Mouse (Mus musculus) neutrophil, adult 5-6 weeks (primary cell): ENCODE measurements at regions not wholly inside any gene's neighbourhood (a gene's known extent, or its start where the extent isn't known, plus 50 kb on each side); places are given as distances from the start of the nearest gene placed in this dataset.

Source experiments
- ATAC-seq: fragments of 151-379, 151-347 bp; 2 replicates; pipeline ENCODE4 v1.8.0; 2017; ENCODE audit warnings: mild to moderate bottlenecking, moderate TSS enrichment; ENCODE audit not compliant: insufficient number of reproducible peaks, poor library complexity, low FRiP score, severe bottlenecking; ENCODE audit errors: extremely low read depth

DNA sequence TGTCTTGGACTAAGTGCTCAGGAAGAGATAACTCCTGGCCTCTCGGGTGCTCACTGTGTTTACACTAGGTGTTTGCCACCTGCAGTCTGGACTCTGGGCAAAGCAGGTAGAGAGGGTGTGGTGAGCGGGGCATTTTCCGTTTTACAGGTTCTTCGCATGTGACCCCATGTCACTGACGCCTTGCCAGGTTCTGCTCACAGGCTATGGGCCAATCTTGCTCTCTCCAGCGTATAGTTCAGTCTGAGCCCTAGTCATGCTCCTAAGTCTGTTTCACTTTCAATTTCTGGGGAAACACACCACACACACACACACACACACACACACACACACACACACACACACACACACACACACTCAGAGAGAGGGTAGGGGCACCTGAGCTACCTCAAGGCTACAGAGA, 112.4 kb upstream of the Parp11 start:
- ATAC-seq: no peak; the same call in 1 of the 2 replicates

DNA sequence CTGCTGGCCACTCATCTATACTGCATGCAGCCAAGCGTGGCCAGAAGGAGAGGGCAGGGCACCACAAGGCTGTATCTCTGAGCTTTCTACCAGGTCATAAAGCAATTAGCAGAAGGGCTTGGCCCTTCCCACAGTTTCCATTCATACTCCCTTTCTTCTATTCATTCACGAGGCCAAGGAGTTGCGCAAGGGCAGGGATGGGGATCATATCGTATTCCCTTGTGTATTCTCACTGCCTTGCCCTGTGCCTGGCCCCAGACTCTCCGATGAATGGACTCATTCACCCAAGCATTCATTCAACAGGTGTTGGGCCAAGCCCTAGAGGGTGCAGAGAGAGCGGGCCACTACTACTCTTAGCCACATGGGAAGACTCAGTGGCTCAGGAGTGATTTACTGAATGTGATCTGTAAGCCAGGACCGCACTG, 111.2 kb upstream of the Parp11 start:
- no peak for ATAC-seq

DNA sequence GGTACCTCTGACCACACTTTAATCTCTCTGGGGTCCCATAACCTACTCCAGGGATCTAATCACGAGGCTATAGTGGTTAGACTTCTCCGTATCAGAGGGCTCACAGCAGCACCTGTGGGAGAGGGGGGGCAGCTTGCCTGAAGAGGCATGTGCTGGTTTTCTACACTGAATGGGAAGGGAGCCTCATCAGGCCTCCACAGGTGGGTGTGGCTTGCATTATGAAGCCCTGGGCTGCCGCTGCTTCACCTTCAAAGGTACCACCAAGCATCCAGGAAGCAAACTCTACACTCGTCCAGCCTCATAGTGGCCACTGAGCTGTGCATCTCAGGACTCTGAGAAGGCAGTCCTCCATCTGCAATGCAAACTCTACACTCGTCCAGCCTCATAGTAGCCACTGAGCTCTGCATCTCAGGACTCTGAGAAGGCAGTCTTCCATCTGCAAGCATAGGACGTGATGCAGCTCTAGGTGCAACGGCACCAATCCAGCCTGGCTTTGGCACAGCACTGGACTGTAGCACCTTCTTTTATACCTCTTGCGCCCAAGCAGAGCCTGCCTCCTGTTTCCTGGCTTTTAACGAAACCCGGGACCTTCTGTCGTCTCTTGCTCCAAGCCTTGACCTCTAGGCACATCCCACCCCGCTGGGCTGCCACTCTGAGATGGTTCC, 110.5 kb upstream of the Parp11 start:
- no peak for ATAC-seq

DNA sequence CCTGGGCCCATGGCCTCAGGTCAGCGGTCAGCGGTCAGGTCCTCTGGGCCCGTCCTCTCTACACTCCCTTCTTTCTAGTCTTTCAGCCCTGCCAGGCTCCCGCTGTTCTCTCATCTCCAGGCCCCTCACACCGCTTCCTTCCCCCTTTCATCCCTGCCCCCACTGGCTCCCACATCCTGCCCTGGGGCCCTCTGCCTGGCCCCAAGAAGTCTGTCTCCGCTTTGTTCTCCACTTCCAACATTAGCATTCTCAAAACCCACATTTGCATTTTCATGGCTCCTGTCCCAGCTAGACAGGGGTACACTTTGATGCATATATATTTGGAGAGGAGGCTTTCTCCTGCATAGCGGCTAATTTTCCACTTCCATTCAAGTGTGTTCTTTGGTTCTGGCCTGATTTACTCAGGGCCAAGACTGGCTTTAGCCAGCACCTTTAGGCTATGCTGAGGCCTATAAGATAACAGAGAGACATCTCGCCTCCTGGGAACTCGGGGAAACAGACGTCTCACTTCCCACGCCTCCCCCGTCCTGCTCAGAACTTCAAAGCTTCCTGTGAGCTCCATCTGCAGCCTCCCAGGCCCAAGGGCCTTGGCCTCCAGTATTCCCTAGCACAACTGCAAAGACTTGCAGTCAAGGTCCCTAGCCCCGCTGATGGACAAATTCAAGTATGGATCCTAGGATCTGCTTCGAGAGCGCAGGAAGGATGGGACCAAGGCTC, 109.8 kb upstream of the Parp11 start:
- no peak for ATAC-seq

DNA sequence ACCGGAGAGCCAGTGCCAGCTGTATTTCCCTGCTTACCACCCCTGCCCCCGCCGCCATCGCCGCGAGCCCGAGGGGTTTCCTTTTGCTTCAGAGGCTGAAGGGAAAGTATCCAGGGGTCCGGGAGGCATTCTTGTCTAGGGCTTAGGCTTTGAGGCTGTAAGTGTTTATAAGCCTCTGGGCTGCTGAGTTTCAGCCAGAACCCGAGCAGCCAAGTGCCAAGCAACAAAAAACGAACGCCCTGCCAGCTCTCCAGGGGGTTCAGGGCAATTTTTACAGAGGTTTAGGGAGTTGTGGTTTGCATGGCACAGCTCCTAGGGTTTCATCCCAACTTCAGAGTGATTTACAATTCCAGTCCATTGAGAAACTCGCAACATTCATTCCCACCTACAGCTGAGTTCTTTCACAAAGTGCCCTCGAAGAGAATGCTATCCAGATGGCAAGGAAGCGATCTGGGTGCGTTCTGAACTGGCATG, 109.2 kb upstream of the Parp11 start:
- ATAC-seq: no peak

DNA sequence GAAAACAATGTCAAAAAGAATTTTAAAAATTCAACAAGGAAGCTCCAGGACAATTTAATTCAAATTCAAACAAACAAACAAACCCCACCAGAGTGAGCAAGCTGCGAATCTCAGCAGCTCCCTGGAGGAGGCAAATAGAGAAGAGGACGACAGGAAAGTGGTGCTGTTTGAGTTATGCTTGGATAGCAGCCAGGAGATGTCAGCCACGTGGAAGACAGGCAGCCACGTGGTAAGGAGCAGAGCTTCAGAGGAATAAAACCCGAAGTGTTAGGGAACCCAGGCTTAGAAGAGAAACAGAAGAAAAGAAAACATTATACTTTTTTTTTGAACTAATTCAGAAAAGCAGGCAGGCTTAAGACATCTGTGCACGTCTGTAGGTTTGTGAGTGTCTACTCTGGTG, 108.2 kb upstream of the Parp11 start:
- ATAC-seq: no peak

DNA sequence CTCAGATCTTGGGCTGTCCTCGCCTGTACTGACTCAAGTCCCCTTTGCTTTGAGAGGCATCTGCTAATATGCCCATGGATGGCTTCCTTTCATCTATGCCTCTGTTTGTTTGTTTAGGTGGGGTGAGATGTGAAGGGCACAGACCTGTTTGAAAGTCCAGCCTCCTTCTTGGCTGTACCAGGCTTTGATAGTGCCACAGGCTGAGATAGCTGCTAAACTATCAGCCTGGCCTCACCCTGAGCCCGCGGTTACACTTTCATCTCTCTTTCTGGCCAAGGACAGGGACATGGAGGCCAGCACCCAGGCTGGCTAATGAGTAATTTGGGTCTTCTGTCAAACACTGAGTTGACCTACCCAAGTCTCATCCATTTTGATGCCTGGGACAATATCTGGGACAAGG, 105.0 kb upstream of the Parp11 start:
- ATAC-seq: no peak

DNA sequence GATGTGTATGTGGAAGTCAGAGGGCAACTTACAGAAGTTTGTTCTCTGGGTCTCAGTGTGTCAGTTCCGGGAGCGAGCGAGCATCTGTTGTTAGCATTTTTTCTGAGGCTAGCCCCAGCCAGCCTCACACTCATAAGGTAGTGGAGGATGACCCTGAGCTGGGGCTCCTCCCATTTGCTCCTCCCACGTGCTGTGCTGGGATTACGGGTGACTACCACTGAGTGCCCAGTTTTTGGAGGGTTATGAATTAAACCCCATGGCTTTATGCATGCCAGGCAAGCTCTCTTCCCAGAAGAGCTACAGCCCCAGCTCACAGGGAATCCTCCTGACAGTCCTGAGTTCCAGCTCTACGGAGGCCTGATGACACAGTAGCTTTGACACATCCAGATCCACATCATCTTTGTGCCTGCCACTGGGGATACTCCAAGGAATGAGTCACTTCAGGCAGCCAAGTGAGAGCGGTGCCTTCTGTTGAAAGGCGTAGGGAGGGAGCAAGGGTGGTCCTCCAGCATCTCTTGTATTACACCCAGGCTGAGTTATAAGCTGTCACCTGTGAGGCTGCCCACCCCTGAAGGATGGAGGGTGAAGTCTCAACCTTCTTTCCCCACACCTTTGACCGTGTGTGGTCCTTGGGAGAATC, 97.8 kb upstream of the Parp11 start:
- no peak for ATAC-seq

DNA sequence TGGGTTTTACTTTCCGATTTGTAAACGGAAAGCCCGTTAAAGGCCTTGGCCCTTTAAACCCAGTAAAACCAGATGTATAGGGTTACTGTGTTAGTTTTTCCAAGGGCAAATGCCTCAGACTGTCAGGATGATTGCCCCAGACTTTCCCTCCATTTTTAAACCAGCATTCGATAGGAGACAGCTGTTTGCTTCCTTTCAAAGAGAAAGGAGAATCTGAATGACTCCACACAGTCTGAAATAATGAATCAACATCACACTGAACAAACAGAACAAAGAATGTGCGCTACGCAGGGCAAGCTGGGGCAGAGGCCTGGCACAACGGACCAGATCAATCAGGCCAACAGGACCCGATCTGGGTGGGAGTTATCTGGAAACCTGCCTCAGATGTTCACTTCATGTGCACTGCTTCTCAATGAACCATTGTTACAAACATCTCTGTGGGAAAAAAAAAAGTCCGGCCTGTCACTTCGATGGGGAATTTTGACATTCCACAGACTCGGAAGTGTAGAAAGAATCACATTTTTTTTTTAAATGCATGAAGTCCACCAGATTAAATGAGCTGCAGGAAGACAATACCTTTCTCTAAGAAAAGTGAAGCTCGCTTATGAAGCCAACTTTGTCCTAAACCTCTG, 97.0 kb upstream of the Parp11 start:
- no peak for ATAC-seq

DNA sequence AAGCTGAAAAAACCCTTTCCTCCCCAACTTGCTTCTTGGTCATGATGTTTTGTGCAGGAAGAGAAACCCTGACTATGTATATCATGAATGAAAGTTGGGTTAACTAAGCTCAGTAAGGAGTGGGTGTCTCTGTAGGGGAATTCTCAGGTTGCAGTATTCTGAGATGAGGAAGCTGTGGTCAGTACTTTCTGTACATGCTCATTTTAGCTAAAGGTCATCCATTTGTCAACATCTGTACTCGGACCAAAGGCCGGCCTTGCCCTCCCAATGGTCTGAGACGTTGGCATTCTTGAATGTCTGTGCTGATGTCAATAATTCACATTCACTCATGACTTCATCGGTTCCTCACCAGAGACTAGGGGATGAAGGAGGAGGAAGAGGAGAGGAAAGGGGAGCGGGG, 94.9 kb upstream of the Parp11 start:
- no peak for ATAC-seq

DNA sequence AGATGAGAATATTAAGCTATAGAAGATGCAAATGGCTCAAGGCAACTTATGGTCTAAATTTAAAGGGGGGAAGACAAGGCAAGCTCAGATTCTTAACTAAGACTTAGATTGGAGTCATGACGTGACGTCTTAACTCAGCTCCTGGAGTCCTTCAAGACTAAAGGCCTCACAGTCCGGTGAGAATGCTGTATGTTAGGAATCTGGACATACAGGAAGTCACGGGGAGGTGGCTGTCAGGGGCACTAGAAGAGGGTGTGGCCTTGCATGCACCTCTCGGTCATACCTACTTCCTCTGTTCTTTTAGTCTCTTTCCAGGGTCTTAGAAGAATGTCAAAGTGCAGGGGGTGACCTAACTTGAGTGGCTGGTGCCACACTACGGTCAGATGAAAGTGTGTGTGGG, 91.5 kb upstream of the Parp11 start:
- ATAC-seq: no peak

DNA sequence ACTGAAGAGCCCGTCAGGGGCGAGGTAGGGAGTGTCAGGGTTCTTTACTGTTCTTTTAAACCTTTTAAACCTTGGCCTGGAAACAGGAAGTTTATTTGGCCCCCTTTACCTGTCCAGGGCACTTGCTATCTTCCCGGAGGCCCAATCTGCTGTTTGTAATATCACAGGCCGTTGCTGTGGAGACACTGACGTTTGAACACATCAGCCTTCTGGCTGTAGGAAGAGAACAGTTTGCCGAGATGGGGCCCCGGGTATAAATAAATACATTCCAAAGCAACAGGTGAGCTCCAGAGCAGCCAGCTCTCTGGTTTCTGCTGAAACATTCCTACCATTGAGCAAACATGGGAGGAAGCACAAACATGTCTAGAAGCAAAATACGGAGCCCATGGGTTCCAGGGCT, 90.2 kb upstream of the Parp11 start:
- ATAC-seq: no peak

DNA sequence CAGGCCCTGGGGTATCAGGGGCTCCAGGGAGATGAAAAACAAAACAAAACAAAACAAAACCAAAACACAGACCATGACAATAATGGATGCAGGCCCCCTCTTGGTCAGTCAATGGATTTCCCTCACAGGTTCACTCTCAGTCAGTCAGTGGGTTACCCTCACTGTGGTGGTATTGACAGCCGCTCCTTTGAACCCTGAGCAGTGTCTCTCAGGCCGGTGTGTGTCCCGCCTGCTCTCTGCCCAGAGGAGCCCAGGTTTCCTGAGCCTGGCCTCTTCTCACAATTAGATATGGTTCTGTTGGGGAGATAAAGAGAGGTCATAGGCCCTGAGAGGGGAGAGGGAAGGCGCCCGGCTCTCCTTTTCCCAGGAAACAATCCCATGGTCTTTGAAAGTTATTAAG, 87.8 kb upstream of the Parp11 start:
- ATAC-seq: no peak

DNA sequence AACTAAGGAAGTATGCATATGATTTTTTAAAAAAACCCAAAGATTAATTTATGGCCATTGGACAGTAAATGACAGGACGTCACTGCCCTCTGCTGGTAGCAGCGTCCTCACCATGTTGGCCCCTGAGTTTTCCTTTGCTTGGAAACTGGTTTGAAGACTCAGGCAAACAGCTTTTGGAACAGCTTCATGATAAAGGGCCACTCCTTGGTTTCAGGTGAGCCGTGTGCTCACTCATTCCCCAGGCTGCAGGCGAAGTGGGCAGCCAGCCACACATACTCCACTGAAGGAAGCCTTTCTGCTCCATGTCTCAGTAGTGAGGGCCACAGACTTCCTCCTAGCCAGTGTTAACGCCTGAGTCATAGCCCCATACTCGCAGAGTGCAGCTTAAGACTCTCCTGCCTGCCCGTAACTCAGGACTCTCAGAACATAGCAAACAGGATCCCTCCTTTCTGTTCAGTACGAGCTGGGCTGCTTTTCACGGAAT, 87.2 kb upstream of the Parp11 start:
- peak; percentile 64 for ATAC-seq

DNA sequence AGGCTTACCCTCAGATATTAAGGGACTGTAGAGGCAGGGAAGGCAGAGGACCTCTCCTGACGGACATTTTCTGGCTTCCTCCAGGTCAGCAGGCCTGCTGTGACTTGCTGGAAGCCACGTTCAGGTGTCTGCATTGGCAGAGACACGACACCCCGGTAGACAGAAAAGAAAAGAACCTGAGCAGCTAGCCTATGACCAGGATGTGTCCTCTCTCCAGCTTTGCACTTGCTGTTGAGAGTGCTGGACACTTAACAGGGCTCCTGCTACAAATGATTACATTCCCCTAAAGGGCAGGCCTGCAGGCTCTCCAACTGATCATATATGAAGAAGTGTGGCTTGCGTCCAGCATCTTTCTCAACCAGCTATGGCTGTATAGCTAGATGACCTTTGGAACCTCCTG, 84.5 kb upstream of the Parp11 start:
- no peak for ATAC-seq

DNA sequence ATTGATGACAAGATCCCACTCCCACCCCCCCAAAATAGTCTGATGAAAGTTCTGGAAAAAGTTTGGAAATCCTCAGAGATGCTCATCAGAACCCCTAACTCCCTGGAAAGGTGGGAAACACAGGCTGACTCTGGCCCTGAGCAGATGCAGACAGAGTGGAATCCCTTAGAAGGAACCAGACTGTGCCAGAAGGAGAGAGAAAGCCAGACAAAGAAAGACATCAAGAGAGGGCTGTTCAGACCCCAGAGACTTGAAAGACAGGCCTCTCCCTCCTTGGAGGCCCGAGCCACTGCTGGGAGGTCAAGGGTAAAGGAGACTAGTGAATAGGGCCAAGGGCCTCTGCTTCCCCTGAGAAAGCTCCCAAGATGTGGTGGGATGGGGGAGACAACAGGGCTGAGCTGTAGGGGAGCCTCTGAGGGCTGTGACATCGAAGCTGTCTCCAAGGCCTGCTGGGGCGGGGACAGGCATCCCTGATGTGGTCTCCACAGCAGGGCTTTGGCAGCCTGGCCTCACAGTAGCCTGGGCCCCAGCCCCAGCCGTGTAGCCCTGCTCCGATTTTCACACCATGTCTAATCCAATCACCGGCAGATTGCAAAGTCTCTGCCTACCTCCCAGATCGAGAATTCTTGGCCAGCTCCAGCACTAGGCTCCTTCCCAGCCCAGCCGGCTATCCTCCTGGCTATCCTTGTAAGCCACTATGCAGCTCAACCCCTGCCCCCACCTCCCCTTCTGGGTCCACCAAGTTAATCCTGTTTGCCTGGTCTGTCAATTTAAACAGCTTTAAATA, 83.5 kb upstream of the Parp11 start:
- no peak for ATAC-seq

DNA sequence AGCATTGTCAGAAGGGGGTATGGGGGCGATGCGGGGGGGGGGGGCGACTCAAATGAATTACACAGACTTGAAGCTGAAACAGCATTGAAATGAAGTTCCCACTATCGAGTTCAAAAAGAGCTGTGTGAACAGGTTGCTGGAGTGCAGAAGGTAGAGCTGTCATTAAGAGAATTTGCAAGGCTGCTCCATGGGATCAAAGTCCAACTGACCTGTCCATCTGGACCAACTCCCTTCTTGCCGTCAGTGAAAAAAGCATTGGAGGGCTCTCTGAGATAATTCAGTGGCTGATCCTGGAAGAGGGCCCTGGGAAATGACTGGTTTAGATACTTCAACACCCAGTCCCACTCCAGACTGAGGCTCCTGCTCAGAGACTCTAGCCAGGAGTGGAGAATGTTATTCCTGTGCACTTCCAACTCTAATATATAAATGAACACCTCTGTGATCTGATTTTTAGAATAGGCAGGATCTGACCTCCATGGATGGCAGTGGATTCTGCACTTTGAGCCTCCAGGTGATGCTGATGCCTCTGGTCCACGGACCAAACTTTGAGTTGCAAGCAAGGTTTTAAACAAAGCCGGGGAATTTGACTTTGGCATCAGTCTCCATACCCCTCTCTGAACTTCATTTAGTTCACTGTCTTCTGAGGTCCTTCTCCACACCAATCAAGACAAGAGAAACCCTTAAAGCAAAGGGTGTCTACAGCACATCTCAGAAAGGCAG, 82.6 kb upstream of the Parp11 start:
- ATAC-seq: no peak

DNA sequence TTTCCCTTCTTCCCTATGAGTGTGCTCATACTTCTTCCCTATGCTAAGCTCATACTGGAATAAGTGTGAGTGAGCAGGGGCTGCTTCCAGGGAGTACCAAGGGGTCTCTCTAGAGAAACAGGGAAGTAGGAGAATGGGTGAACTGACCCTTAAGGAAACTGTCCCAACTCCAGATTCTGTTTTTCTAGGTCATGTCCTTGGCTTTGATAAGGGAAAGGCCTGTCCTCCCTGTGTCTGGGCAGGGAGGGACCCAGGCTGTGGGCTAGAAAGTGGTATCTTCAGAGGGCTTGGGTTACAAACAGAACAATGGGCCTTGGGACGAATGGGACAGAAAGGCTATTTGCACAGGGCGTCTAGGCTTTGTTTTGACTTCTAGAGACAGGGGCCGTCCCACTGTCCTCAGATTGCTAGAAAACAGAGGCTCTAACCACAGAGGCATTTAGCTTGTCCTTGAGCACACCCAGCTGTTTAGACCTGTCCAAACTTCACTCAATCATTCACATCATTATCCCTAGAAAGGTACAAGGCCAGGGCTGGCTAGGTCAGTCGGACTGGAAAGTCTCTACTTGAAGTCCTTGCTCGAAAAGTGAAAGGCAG, 82.0 kb upstream of the Parp11 start:
- no peak for ATAC-seq
